ENCODE assay signal across 8 mouse cellular contexts in genomic region chr11:74831191-74831605, GRCm38 (mm10). TPM values are rescaled to one million over a fixed set of nuclear protein-coding genes. Genes with fewer than 3 reads are reported as not detected.
A peak's percentile ranks its signal among the peaks of the same experiment; 100 is the strongest.
DNase-seq lines count a peak whose midpoint lies in the region; ATAC-seq and TF ChIP-seq lines count a peak whose summit lies in the region.

No protein-coding gene starts in this region.

- no peaks in the 10 kb centered on the region for H3K27me3 ChIP-seq in intestine, postnatal 0 days (replicated peaks; ENCODE audit: control insufficient read depth, insufficient read depth, low read length)

- peak overlapping the region; percentile 82 for H3K4me3 ChIP-seq in intestine, postnatal 0 days (ENCODE audit: low read depth, low read length)
- H3K4me3 ChIP-seq in olfactory bulb, adult 2 months (ENCODE audit: insufficient read depth, low read depth, low read length) = peak overlapping the region; percentile 91

- no peak for TF ChIP-seq POLR2A in olfactory bulb, adult 2 months (IDR thresholded peaks at IDR 0.05; ENCODE audit: insufficient read depth, low read depth, low read length)

- peak overlapping the region; percentile 95 for H3K27ac ChIP-seq in intestine, postnatal 0 days (ENCODE audit: low read depth, low read length)
- H3K27ac ChIP-seq in olfactory bulb, adult 2 months (ENCODE audit: insufficient read depth, low read depth, low read length) = peak overlapping the region; percentile 65

- peak overlapping the region; percentile 89 for H3K4me2 ChIP-seq in intestine, postnatal 0 days (replicated peaks; ENCODE audit: low read depth)

- peaks cover 16% of the 10 kb centered on the region; the same call in 1 of the 2 replicates for H3K4me1 ChIP-seq in intestine, postnatal 0 days (replicated peaks; ENCODE audit: control insufficient read depth, insufficient read depth, low read length)
- peaks cover 29% of the 10 kb centered on the region for H3K4me1 ChIP-seq in olfactory bulb, adult 2 months (ENCODE audit: control insufficient read depth, insufficient read depth, low read length)

- ATAC-seq in intestine, postnatal 0 days = no peak; the same call in 1 of the 2 replicates
- ATAC-seq in activated CD4-positive, CD25-positive, alpha-beta regulatory T cell, adult 4 months = no peak

- under 1% methylated on average over 35 of the region's 35 CpGs for WGBS in intestine, postnatal 0 days
- under 1% methylated on average over 35 of the region's 35 CpGs for WGBS in olfactory bulb, adult 2 months

- peak overlapping the region; percentile 89 for H3K9ac ChIP-seq in intestine, postnatal 0 days (ENCODE audit: low read depth, low read length)

- TF ChIP-seq CTCF in intestine, postnatal 0 days (IDR thresholded peaks at IDR 0.05; ENCODE audit: low read depth) = no peak
- TF ChIP-seq CTCF in olfactory bulb, adult 2 months (IDR thresholded peaks at IDR 0.05; ENCODE audit: insufficient read depth, low read depth, low read length) = no peak

- H3K36me3 ChIP-seq in intestine, postnatal 0 days (ENCODE audit: control insufficient read depth, insufficient read depth) = peaks cover under 1% of the 10 kb centered on the region; the same call in 1 of the 2 replicates

- H3K9me3 ChIP-seq in intestine, postnatal 0 days (ENCODE audit: control insufficient read depth) = no peaks in the 10 kb centered on the region

- peak; percentile 72 to 77 for DNase-seq in right cerebral cortex, postnatal 10 days (ENCODE audit: low spot score in 2 of 2)
- DNase-seq in right cerebral cortex, adult 18-20 months = no peak
- peak; percentile 51 to 66 for DNase-seq in cerebellum, adult 18-20 months
- peak; percentile 48 for DNase-seq in gastrocnemius, adult 18-20 months (ENCODE audit: low spot score)
- peak; percentile 50 to 54 for DNase-seq in lung, adult 18-20 months

RNA-seq across cellular contexts. Expression of gene Mnt, which starts 0.5 kb away (rescaled TPM):
- total RNA-seq in gastrocnemius, adult 18-20 months (2021) = 1 to 10 TPM; 4.8 to 7.0 TPM
- 5.3 and 5.8 TPM in 2 replicates for polyA plus RNA-seq in intestine, postnatal 0 days (2015; fragmentation: Nextera tagmentation; extraction: Ambion mirVana)
- not detected in 2 replicates for polyA plus RNA-seq in olfactory bulb, adult 2 months (2012; ENCODE audit: insufficient read depth, insufficient read length, low replicate concordance, missing spikeins)
- 1 to 10 TPM; 5.4 to 6.9 TPM for polyA plus RNA-seq in activated CD4-positive, CD25-positive, alpha-beta regulatory T cell, adult 4 months (2017; shearing (Covaris generic))
